Mouse (Mus musculus): ENCODE results near the gene Gm20388.

- TF ChIP-seq CTCF (IDR thresholded peaks at IDR 0.05; ENCODE audit: low read depth): no peak
- no peak for TF ChIP-seq EP300 (IDR thresholded peaks at IDR 0.05; ENCODE audit: low read depth)
Observed at GRCm38 (mm10) chr8:120726051-120726450, 815.4 kb downstream of the Gm20388 start.

Data from liver, embryonic 14.5 days (tissue).